Mouse (Mus musculus) limb, embryonic 10.5 days (tissue): ENCODE measurements around the gene Mup22. TPM values are rescaled to one million over a fixed set of nuclear protein-coding genes. Genes with fewer than 3 reads are reported as not detected.
"Not testable (repeated sequence)": the region's sequence is repeated elsewhere in the genome, so short reads cannot be mapped to it uniquely, and the experiment has no call there.

Source experiments
- DNase-seq: peaks from one replicate; pipeline ENCODE4 v3.0.0-alpha.2; 2017; ENCODE audit warnings: low spot score
- H3K27ac ChIP-seq: fragments of 300-500 bp; sonication (generic); 2 replicates; pipeline ENCODE4 v1.5.1; 2016; ENCODE audit warnings: mild to moderate bottlenecking
- H3K27me3 ChIP-seq: fragments of 300-500 bp; sonication (generic); 2 replicates; pipeline ENCODE4 v1.6.1; 2016; ENCODE audit warnings: low read depth, mild to moderate bottlenecking; ENCODE audit not compliant: poor library complexity, severe bottlenecking
- H3K36me3 ChIP-seq: fragments of 300-500 bp; sonication (generic); 2 replicates; pipeline ENCODE4 v1.6.1; 2016; ENCODE audit warnings: mild to moderate bottlenecking, moderate library complexity
- H3K4me1 ChIP-seq: fragments of 300-500 bp; sonication (generic); 2 replicates; pipeline ENCODE4 v1.6.1; 2016
- H3K4me3 ChIP-seq: fragments of 300-500 bp; sonication (generic); 2 replicates; pipeline ENCODE4 v1.5.1; 2016; ENCODE audit warnings: mild to moderate bottlenecking, moderate library complexity
- H3K9me3 ChIP-seq: fragments of 300-500 bp; sonication (generic); replicated peaks from 2 replicates; pipeline ENCODE4 v1.6.1; 2016; ENCODE audit warnings: mild to moderate bottlenecking
- WGBS: fragments of 180-500 bp; shearing (Covaris S2); methylation state at CpG from one replicate; pipeline ENCODE4 v1.1.7; 2016; 5-methylcytosine and 5-hydroxymethylcytosine counted together
- polyA plus RNA-seq: library from polyadenylated mRNA; unstranded; fragments of >200 nt; fragmentation: Nextera tagmentation; extraction: Ambion mirVana; gene quantifications from 2 replicates; pipeline ENCODE4 v1.2.1, GENCODE M21; 2016

Gene Mup22
- 0.80 TPM in 1 of 2 replicates, not detected in the other for polyA plus RNA-seq

DNA sequence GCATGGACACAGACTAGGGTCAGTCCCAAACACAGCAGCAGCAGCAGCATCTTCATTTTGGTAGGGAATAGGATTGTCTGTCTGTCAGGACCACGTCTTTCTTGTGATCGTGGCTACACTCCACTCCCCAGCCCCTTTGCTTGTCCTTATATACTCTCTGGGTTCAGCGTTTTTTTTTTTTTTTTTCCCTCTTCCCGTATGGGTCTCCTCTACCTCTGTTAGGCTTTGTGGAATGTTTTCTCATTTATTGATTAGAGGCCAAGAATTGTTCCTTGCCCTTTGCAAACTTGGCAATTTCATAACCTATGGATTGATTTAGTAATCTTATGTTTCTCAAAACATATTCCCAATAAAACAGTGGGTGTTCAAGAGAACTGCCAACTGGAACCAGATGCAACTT is at the start of gene Mup22:
TSS of gene Mup22 (minus strand) at position 101 of the 400 bp plus-strand sequence.
- 87% methylated on average over 4 of the region's 4 CpGs for WGBS
- not testable (repeated sequence) for DNase-seq, H3K9me3 ChIP-seq

DNA sequence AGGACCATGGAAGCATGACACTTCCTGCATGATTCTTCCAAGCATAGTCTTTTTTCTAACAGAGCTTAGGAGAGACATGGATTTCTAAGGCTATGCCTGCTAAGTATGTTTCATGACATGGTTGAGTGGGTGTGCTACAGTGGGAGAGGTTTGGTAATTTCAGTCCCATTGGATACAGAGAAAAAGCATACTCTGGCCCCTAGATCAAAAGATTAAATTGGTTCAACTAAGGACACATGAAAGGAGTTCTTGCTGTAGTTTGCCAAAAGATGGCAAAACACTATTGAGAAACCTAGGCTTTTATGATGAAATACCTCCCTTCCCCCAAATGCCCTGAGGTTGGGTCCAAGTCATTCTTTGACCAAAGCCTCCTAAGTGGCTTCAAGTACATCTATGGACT is 19.6 kb upstream of the Mup22 start:
- not testable (repeated sequence) for H3K36me3 ChIP-seq, H3K27me3 ChIP-seq, H3K27ac ChIP-seq, DNase-seq, H3K4me1 ChIP-seq, H3K9me3 ChIP-seq, H3K4me3 ChIP-seq

More for the DNA sequence above, at the start of gene Mup22:
- H3K27ac ChIP-seq, H3K4me1 ChIP-seq, H3K36me3 ChIP-seq, H3K27me3 ChIP-seq, H3K4me3 ChIP-seq: not testable (repeated sequence)

Other genes starting within 250 kb of the Mup22 start
- gene Mup10, start 239.3 kb downstream of the Mup22 start, polyA plus RNA-seq, result 0.56 and 2.1 TPM in 2 replicates
- gene Mup11, start 159.1 kb downstream of the Mup22 start, polyA plus RNA-seq, result not detected in 2 replicates
- gene Mup12, start 80.1 kb downstream of the Mup22 start, polyA plus RNA-seq, result 0.26 TPM in 1 of 2 replicates, not detected in the other